Mouse (Mus musculus) megakaryocyte, embryonic 14.5 days (primary cell): ENCODE data around the gene Pip5kl1. TPM values are rescaled to one million over a fixed set of nuclear protein-coding genes. Genes with fewer than 3 reads are reported as not detected.

ENCODE experiments used
- H3K27me3 ChIP-seq: replicated peaks from 2 replicates; pipeline ENCODE3; 2012; ENCODE audit warnings: inconsistent platforms
- H3K36me3 ChIP-seq: replicated peaks from 2 replicates; pipeline ENCODE3; 2012; ENCODE audit warnings: low read length, inconsistent platforms, mixed read lengths
- H3K4me1 ChIP-seq: 2 replicates; pipeline ENCODE4 v1.6.1; 2012; ENCODE audit warnings: inconsistent platforms
- H3K4me3 ChIP-seq: replicated peaks from 2 replicates; pipeline ENCODE3; 2012; ENCODE audit warnings: moderate library complexity, mild to moderate bottlenecking, inconsistent platforms
- H3K9me3 ChIP-seq: 2 replicates; pipeline ENCODE4 v1.6.1; 2012; ENCODE audit warnings: inconsistent platforms
- FLI1 ChIP-seq: IDR thresholded peaks from 2 replicates; pipeline ENCODE4 v1.6.1; 2012; ENCODE audit warnings: low read length, inconsistent platforms, mixed read lengths
- GATA1 ChIP-seq: IDR thresholded peaks from 3 replicates; pipeline ENCODE4 v1.6.1; 2012; ENCODE audit warnings: mixed read lengths, low read length, inconsistent platforms, borderline replicate concordance
- polyA plus RNA-seq: library from polyadenylated mRNA; stranded (reverse); fragments of >175 nt; gene quantifications from 2 replicates; pipeline ENCODE4 v1.2.3, GENCODE M21; 2012; ENCODE audit warnings: low replicate concordance; ENCODE audit not compliant: insufficient read depth

Gene Pip5kl1
- polyA plus RNA-seq: not detected in 2 replicates

- peaks cover 41% of the 10 kb centered on the region for H3K27me3 ChIP-seq
- H3K4me3 ChIP-seq: peak within 1 kb of the TSS; percentile 48
- peaks cover 58% of the 10 kb centered on the region for H3K4me1 ChIP-seq
- peaks cover 28% of the 10 kb centered on the region for H3K36me3 ChIP-seq
- TF ChIP-seq FLI1 (no peak), GATA1 (no peak)
- H3K9me3 ChIP-seq: no peaks in the 10 kb centered on the region
Observed at GRCm38 (mm10) chr2:32574497-32574896, at the start of gene Pip5kl1. Gene Pip5kl1 (plus strand): TSS chr2:32574797.

- Histone ChIP-seq H3K27me3 (peaks cover 69% of the 10 kb centered on the region), H3K4me3 (no peak overlapping the region), H3K4me1 (peaks cover 5% of the 10 kb centered on the region), H3K36me3 (no peaks in the 10 kb centered on the region), H3K9me3 (no peaks in the 10 kb centered on the region)
- no peak for TF ChIP-seq FLI1
Observed at GRCm38 (mm10) chr2:32525816-32526215, 48.8 kb upstream of the Pip5kl1 start.

DNA sequence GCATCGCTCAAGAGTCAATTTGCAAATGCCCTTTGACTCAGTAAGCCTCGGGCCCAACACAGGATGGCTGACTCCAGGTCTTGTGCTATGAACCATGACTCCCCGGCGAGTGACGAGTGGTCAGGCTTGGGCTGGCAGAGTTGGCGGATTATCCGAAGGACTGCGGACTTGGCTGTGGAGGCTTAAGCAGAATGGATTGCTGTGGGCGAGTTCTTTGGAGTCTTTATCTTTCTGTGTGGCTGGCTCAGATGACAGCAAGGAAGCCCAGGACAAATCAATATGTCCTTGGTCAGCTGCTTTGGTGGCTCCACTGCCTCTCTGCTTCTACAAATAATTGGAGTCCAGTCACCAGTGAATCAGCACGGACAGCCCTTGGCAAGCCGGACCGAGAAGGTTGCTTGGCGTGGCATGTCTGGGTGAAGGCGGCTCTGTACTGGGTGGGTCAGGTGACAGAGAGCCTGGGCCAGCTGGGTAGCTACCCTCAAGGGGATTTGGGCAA is 47.1 kb upstream of the Pip5kl1 start:
- Histone ChIP-seq H3K9me3 (no peaks in the 10 kb centered on the region), H3K4me1 (peaks cover 5% of the 10 kb centered on the region), H3K36me3 (no peaks in the 10 kb centered on the region), H3K4me3 (no peak overlapping the region), H3K27me3 (peaks cover 75% of the 10 kb centered on the region)
- TF ChIP-seq GATA1 (no peak), FLI1 (no peak)

GRCm38 (mm10) chr2:32528326-32528725 is 46.3 kb upstream of the Pip5kl1 start:
- Histone ChIP-seq H3K9me3 (no peaks in the 10 kb centered on the region), H3K27me3 (peaks cover 72% of the 10 kb centered on the region), H3K4me1 (peaks cover 6% of the 10 kb centered on the region), H3K36me3 (no peaks in the 10 kb centered on the region), H3K4me3 (no peak overlapping the region)
- TF ChIP-seq FLI1: no peak
- TF ChIP-seq GATA1: no peak

DNA sequence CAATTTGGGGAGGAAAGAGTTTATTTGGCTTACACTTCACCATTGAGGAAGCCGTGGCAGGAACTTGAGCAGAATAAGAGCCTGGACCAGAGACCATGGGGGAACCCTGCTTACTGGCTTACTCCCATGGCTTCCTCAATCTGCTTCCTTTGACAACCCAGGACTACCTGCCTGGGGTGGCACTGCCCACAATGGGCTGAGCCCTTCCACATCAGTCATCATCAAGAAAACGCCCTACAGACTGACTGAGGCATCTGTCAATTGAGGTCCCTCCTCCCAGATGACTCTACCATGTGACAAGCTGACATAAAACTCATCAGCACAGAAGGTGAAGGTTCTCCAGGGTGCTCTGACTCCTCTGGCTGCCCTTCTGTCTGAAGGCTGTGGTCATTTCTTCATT is 44.1 kb upstream of the Pip5kl1 start:
- Histone ChIP-seq H3K4me1 (peaks cover 18% of the 10 kb centered on the region), H3K36me3 (no peaks in the 10 kb centered on the region), H3K27me3 (peaks cover 56% of the 10 kb centered on the region), H3K9me3 (no peaks in the 10 kb centered on the region), H3K4me3 (no peak overlapping the region)
- TF ChIP-seq FLI1 (no peak), GATA1 (no peak)

DNA sequence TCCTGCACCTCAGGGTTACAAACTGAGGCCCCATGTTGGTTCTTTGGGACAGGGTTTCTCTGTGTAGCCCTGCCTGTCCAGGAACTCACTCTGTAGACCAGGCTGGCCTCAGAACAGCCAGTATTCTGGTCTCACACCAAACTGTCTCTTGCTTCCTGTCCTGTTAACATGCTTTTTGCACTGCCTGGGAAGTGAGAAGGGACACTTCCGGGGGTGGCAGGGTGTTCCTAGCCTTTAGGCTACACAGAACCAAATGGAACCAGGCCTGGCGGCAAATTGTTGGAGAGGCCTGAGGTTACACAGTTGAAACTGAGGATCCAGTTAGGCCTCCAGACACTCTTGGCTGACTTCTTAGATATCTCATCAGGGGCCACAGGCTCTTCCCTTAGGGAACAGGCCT is 41.4 kb upstream of the Pip5kl1 start:
- Histone ChIP-seq H3K4me3 (no peak overlapping the region), H3K27me3 (peaks cover 64% of the 10 kb centered on the region), H3K36me3 (no peaks in the 10 kb centered on the region), H3K9me3 (no peaks in the 10 kb centered on the region), H3K4me1 (peaks cover 41% of the 10 kb centered on the region)
- TF ChIP-seq GATA1: no peak
- TF ChIP-seq FLI1: no peak

DNA sequence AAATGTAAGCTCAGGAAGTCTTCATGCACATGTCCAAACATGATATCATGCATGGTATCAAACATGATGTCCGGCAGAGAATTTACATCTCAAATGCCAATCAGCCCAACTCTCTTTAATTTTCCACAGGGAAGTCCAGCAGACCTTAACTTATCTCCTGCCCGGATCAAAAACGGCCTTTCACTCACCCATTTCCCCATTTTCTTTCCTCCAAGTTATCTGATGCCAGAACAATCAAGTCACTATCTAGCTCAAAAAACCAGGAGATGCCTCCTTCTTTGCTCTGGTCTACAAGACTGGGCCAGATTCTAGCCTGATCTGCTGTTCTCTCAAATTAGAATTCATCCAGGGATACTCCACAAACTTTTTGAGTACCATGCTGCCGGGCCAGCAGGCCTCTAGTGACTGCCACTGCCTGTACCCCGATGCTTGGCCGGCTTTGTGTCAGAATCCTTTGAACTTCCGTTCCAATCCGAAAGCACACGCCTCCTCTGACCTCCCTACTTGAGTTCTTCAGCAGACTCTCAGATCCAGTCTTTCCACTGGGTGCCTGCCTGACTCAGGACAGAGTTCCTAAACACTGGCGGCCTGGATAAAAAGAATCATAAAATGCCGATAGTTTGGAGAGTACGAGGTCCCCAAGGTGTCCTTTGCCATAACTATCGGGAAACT is 40.4 kb upstream of the Pip5kl1 start:
- Histone ChIP-seq H3K27me3 (peaks cover 65% of the 10 kb centered on the region), H3K9me3 (no peaks in the 10 kb centered on the region), H3K4me1 (peaks cover 41% of the 10 kb centered on the region), H3K4me3 (peak overlapping the region; percentile 94), H3K36me3 (no peaks in the 10 kb centered on the region)
- TF ChIP-seq GATA1 (no peak), FLI1 (no peak)

DNA sequence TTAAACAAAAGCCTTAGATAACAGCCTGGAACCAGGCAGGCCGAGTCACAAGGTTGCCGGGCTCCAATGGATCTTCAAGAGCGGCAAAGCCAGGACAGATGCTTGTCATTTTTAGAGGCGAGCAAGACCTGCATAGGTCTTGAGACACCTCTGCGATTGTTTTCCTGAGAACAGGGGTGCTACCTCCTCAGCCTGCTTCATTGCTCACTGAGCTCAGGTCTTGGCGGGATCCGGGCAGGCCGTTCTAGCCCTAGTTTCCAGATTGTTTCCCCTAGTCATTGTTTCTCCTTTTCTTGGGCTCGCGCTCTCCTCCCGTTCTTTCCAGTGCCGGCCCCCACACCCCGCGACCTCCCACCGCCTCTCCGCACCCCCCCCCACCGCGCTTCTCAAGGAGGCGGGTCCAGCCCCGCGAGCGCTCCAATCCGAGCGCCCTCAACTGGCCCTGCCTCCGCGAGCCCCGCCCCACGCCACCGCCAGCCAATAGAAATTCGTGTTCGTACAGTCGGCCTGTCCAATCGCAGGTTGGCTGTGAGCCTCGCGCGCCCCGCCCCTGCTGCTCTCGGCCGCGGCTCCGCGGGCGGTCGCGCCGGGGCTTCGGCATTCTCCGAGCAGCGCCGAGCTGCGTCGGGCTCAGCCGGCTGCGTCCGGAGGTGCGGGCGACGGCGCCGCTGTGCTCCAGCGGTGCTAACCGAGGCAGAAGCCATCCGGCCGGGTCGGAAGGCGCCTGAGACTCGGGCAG is 39.7 kb upstream of the Pip5kl1 start, which contains the start of gene Fam102a:
Gene Fam102a (plus strand): TSS at position 600 of the 739 bp plus-strand sequence.
- Histone ChIP-seq H3K9me3 (no peaks in the 10 kb centered on the region), H3K4me1 (peaks cover 41% of the 10 kb centered on the region), H3K27me3 (peaks cover 68% of the 10 kb centered on the region), H3K4me3 (peak within 1 kb of the TSS; percentile 94), H3K36me3 (no peaks in the 10 kb centered on the region)
- TF ChIP-seq GATA1 (no peak), FLI1 (no peak)

GRCm38 (mm10) chr2:32535501-32535991 is 39.1 kb upstream of the Pip5kl1 start:
- no peak for TF ChIP-seq FLI1
- Histone ChIP-seq H3K4me1 (peaks cover 39% of the 10 kb centered on the region), H3K9me3 (no peaks in the 10 kb centered on the region), H3K27me3 (peaks cover 69% of the 10 kb centered on the region), H3K36me3 (no peaks in the 10 kb centered on the region), H3K4me3 (peak overlapping the region; percentile 94)

DNA sequence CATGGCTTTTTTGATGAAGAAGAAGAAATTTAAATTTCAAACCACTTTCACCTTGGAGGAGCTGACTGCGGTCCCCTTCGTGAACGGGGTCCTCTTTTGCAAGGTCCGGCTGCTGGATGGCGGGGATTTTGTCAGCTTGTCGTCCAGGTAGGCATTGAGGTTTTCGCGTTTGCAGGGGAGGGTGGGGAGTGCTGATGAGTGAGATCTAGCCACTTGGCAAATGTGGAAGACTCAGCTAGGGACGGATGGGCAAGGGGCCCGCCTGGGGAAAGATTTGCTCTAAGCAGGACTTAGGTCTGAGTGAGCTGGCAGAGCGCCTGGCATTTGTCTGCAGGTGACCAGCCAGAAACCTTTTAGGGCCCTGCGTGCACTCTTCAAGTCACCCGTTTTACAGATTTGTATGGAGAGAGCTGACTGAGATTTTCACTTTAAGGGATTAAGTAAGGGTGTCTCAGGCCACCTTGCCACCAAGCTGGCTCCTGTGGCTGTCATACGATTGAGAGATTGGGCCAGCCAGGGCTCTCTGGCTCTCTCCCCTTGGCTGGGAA is 38.4 kb upstream of the Pip5kl1 start:
- H3K36me3 ChIP-seq: no peaks in the 10 kb centered on the region
- peak overlapping the region; percentile 75 for H3K4me3 ChIP-seq
- H3K4me1 ChIP-seq: peaks cover 43% of the 10 kb centered on the region
- TF ChIP-seq GATA1 (no peak), FLI1 (no peak)
- no peaks in the 10 kb centered on the region for H3K9me3 ChIP-seq
- H3K27me3 ChIP-seq: peaks cover 72% of the 10 kb centered on the region
